Mouse (Mus musculus) G1E (cell line): ENCODE results near the gene Casc3.

ENCODE experiments used
- CTCF ChIP-seq: IDR thresholded peaks from 2 replicates; pipeline ENCODE4 v1.5.1; 2012; ENCODE audit warnings: low read depth, low read length, inconsistent platforms, mixed read lengths
- POLR2AphosphoS5 ChIP-seq: IDR thresholded peaks from 2 replicates; pipeline ENCODE4 v1.6.1; 2012; ENCODE audit warnings: low read depth, low read length, inconsistent platforms; ENCODE audit not compliant: insufficient replicate concordance
- TAL1 ChIP-seq: conservative IDR thresholded peaks from 2 replicates; pipeline ENCODE4 v1.6.1; 2012; ENCODE audit warnings: low read depth, low read length, inconsistent platforms, mixed read lengths

GRCm38 (mm10) chr11:98767713-98768112 lies 37.0 kb upstream of the Casc3 start:
- TF ChIP-seq TAL1 = no peak
- TF ChIP-seq CTCF = no peak
- TF ChIP-seq POLR2AphosphoS5 = no peak
